Comparison of ENCODE assay signal across 9 mouse cellular contexts in genomic region chr8:121925624-121926023, GRCm38 (mm10). TPM values are rescaled to one million over a fixed set of nuclear protein-coding genes. Genes with fewer than 3 reads are reported as not detected.
DNase-seq lines count a peak whose midpoint lies in the region; ATAC-seq and TF ChIP-seq lines count a peak whose summit lies in the region.
"Had no signal": no experiment of that assay in that cellular context is flagged by ENCODE, and none has a peak within 500 bp of the region (broad histone marks: within the 10 kb centered on the region; RNA-seq: fewer than 3 reads in every experiment).

No protein-coding gene starts in this region.

- TF ChIP-seq CTCF in intestine, postnatal 0 days (IDR thresholded peaks at IDR 0.05; ENCODE audit: low read depth), result peak; percentile 96

- no peaks in the 10 kb centered on the region for H3K27me3 ChIP-seq in intestine, postnatal 0 days (replicated peaks; ENCODE audit: control insufficient read depth, insufficient read depth, low read length)
- no peaks in the 10 kb centered on the region for H3K27me3 ChIP-seq in intestine, embryonic 16.5 days (replicated peaks; ENCODE audit: control insufficient read depth, insufficient read depth, low read length)
- no peaks in the 10 kb centered on the region for H3K27me3 ChIP-seq in embryonic facial prominence, embryonic 10.5 days (replicated peaks; ENCODE audit: low read depth, poor library complexity, severe bottlenecking)
- H3K27me3 ChIP-seq: embryonic facial prominence, embryonic 12.5 days had no signal

- ATAC-seq in intestine, postnatal 0 days, result no peak
- ATAC-seq in intestine, embryonic 16.5 days, result no peak
- peak; percentile 62; the same call in 1 of the 2 replicates for ATAC-seq in monocyte, adult 5-6 weeks (replicated peaks; ENCODE audit: insufficient number of reproducible peaks, low FRiP score, low TSS enrichment, poor library complexity, severe bottlenecking)

- peak; percentile 71 for DNase-seq in adrenal gland, adult 2 months
- DNase-seq in embryonic facial prominence, embryonic 10.5 days (ENCODE audit: low spot score), result peak; percentile 86
- DNase-seq in heart, postnatal 10 days, result peak; percentile 80 to 88
- peak; percentile 79 to 87 for DNase-seq in left cerebral cortex, postnatal 10 days (ENCODE audit: extremely low spot score in 1 of 2, low spot score in 2 of 2)
- peak; percentile 74 to 92 for DNase-seq in spleen, postnatal 4 days (ENCODE audit: low spot score in 2 of 2)

- WGBS in intestine, postnatal 0 days, result 32% methylated on average over 10 of the region's 10 CpGs
- WGBS in intestine, embryonic 16.5 days, result 29% methylated on average over 10 of the region's 10 CpGs
- 35% methylated on average over 10 of the region's 10 CpGs for WGBS in embryonic facial prominence, embryonic 10.5 days

- H3K9ac ChIP-seq in intestine, postnatal 0 days (ENCODE audit: low read depth, low read length), result no peak overlapping the region
- H3K9ac ChIP-seq in intestine, embryonic 16.5 days (ENCODE audit: low read depth, low read length), result no peak overlapping the region
- H3K9ac ChIP-seq: embryonic facial prominence, embryonic 12.5 days had no signal

- H3K27ac ChIP-seq in intestine, postnatal 0 days (ENCODE audit: low read depth, low read length), result no peak overlapping the region
- H3K27ac ChIP-seq in intestine, embryonic 16.5 days (ENCODE audit: low read length), result no peak overlapping the region
- no peak overlapping the region for H3K27ac ChIP-seq in embryonic facial prominence, embryonic 10.5 days (replicated peaks)
- H3K27ac ChIP-seq: embryonic facial prominence, embryonic 12.5 days had no signal

- H3K9me3 ChIP-seq in intestine, postnatal 0 days (ENCODE audit: control insufficient read depth), result no peaks in the 10 kb centered on the region
- H3K9me3 ChIP-seq in intestine, embryonic 16.5 days (ENCODE audit: control insufficient read depth, low read length), result no peaks in the 10 kb centered on the region
- H3K9me3 ChIP-seq in embryonic facial prominence, embryonic 10.5 days, result no peaks in the 10 kb centered on the region
- H3K9me3 ChIP-seq: embryonic facial prominence, embryonic 12.5 days had no signal

- no peak overlapping the region for H3K4me2 ChIP-seq in intestine, postnatal 0 days (replicated peaks; ENCODE audit: low read depth)
- no peak overlapping the region for H3K4me2 ChIP-seq in intestine, embryonic 16.5 days (ENCODE audit: low read depth, low read length)
- H3K4me2 ChIP-seq: embryonic facial prominence, embryonic 12.5 days had no signal

- intact Hi-C loops in heart, postnatal 10 days (cut with DNase I), result loop anchor here (1.0 to 10.0 kb wide), 4 partner anchors 17 to 221 kb away; no protein-coding TSS in a partner anchor
- intact Hi-C loops in left cerebral cortex, postnatal 10 days (cut with DNase I), result no loop called here

- no peaks in the 10 kb centered on the region for H3K36me3 ChIP-seq in intestine, postnatal 0 days (ENCODE audit: control insufficient read depth, insufficient read depth)
- H3K36me3 ChIP-seq in intestine, embryonic 16.5 days (ENCODE audit: control insufficient read depth, insufficient read depth, low read length), result no peaks in the 10 kb centered on the region
- H3K36me3 ChIP-seq in embryonic facial prominence, embryonic 10.5 days (replicated peaks), result no peaks in the 10 kb centered on the region
- H3K36me3 ChIP-seq: embryonic facial prominence, embryonic 12.5 days had no signal

- no peaks in the 10 kb centered on the region for H3K4me1 ChIP-seq in intestine, postnatal 0 days (replicated peaks; ENCODE audit: control insufficient read depth, insufficient read depth, low read length)
- no peaks in the 10 kb centered on the region; the same call in 1 of the 2 replicates for H3K4me1 ChIP-seq in intestine, embryonic 16.5 days (ENCODE audit: control insufficient read depth, insufficient read depth, low read length)
- peaks cover 16% of the 10 kb centered on the region for H3K4me1 ChIP-seq in embryonic facial prominence, embryonic 10.5 days

- H3K4me3 ChIP-seq in intestine, postnatal 0 days (ENCODE audit: low read depth, low read length), result no peak overlapping the region
- H3K4me3 ChIP-seq in intestine, embryonic 16.5 days (ENCODE audit: low read length), result no peak overlapping the region
- no peak overlapping the region for H3K4me3 ChIP-seq in embryonic facial prominence, embryonic 10.5 days
- H3K4me3 ChIP-seq: embryonic facial prominence, embryonic 12.5 days had no signal

RNA-seq across cellular contexts. Expression of gene Slc7a5, which starts 18.1 kb away (rescaled TPM):
- 4.7 and 6.1 TPM in 2 replicates for polyA plus RNA-seq in intestine, postnatal 0 days (2015; fragmentation: Nextera tagmentation; extraction: Ambion mirVana)
- polyA plus RNA-seq in intestine, embryonic 16.5 days (2015; fragmentation: Nextera tagmentation; extraction: Ambion mirVana), result 11.6 and 12.5 TPM in 2 replicates
- 10 to 100 TPM; 38.9 to 46.4 TPM for total RNA-seq in adrenal gland, adult 2 months (2021)
- 93.9 and 97.5 TPM in 2 replicates for polyA plus RNA-seq in adrenal gland, adult 2 months (2012; rRNA removed)
- polyA plus RNA-seq in embryonic facial prominence, embryonic 10.5 days (2016; fragmentation: Nextera tagmentation; extraction: Ambion mirVana), result 18.7 and 21.0 TPM in 2 replicates
- total RNA-seq in heart, postnatal 10 days (2021), result 10 to 100 TPM in 1 of 2 experiments, 1 to 10 TPM in 1; 8.6 to 11.3 TPM
- total RNA-seq in left cerebral cortex, postnatal 10 days (2021), result 100 to 1,000 TPM; 132 to 155 TPM
- total RNA-seq in monocyte, adult 5-6 weeks (2017), result 3.1 to 5.1 TPM (median 4.9 TPM) in 3 replicates

RNA-seq across cellular contexts. Expression of gene Car5a, which starts 19.1 kb away (rescaled TPM):
- polyA plus RNA-seq in intestine, postnatal 0 days (2015; fragmentation: Nextera tagmentation; extraction: Ambion mirVana), result 10.1 and 11.1 TPM in 2 replicates
- polyA plus RNA-seq in intestine, embryonic 16.5 days (2015; fragmentation: Nextera tagmentation; extraction: Ambion mirVana), result 0.31 and 0.70 TPM in 2 replicates
- total RNA-seq in adrenal gland, adult 2 months (2021), result under 1 TPM in 1 of 2 experiments, not detected in 1; 0.69 TPM
- polyA plus RNA-seq in adrenal gland, adult 2 months (2012; rRNA removed), result 0.12 TPM in 1 of 2 replicates, not detected in the other
- not detected in 2 replicates for polyA plus RNA-seq in embryonic facial prominence, embryonic 10.5 days (2016; fragmentation: Nextera tagmentation; extraction: Ambion mirVana)
- not detected for total RNA-seq in heart, postnatal 10 days (2021)
- total RNA-seq in left cerebral cortex, postnatal 10 days (2021), result not detected
- total RNA-seq in monocyte, adult 5-6 weeks (2017), result not detected in 3 replicates
- polyA plus RNA-seq: embryonic facial prominence, embryonic 12.5 days had no signal

RNA-seq across cellular contexts. Expression of gene Banp, which starts 23.9 kb away (rescaled TPM):
- polyA plus RNA-seq in intestine, postnatal 0 days (2015; fragmentation: Nextera tagmentation; extraction: Ambion mirVana), result 9.4 and 9.5 TPM in 2 replicates
- 36.3 and 36.6 TPM in 2 replicates for polyA plus RNA-seq in intestine, embryonic 16.5 days (2015; fragmentation: Nextera tagmentation; extraction: Ambion mirVana)
- 10 to 100 TPM; 16.3 to 52.3 TPM for total RNA-seq in adrenal gland, adult 2 months (2021)
- 72.5 and 72.6 TPM in 2 replicates for polyA plus RNA-seq in adrenal gland, adult 2 months (2012; rRNA removed)
- polyA plus RNA-seq in embryonic facial prominence, embryonic 10.5 days (2016; fragmentation: Nextera tagmentation; extraction: Ambion mirVana), result 55.2 and 64.8 TPM in 2 replicates
- total RNA-seq in heart, postnatal 10 days (2021), result 10 to 100 TPM in 1 of 2 experiments, 1 to 10 TPM in 1; 9.8 to 11.9 TPM
- 10 to 100 TPM; 20.8 to 22.7 TPM for total RNA-seq in left cerebral cortex, postnatal 10 days (2021)
- total RNA-seq in monocyte, adult 5-6 weeks (2017), result 23.5 to 63.3 TPM (median 27.5 TPM) in 3 replicates
